Mouse (Mus musculus) stomach, embryonic 14.5 days (tissue): ENCODE results near the gene Slc8b1. TPM values are rescaled to one million over a fixed set of nuclear protein-coding genes. Genes with fewer than 3 reads are reported as not detected.

Experiments
- ATAC-seq: fragments of 200-750 bp; cut with Nextera tagmentation; 2 replicates; pipeline ENCODE4 v1.8.0; 2017; ENCODE audit warnings: low read depth, moderate TSS enrichment; ENCODE audit not compliant: insufficient number of reproducible peaks, insufficient read depth, low FRiP score
- H3K27ac ChIP-seq: fragments of 300-500 bp; sonication (generic); 2 replicates; pipeline ENCODE4 v1.5.1; 2014; ENCODE audit warnings: mild to moderate bottlenecking, low read length, moderate library complexity, mixed read lengths
- H3K27me3 ChIP-seq: fragments of 300-500 bp; sonication (generic); 2 replicates; pipeline ENCODE4 v1.6.1; 2014; ENCODE audit warnings: low read length, control low read depth, mixed read lengths; ENCODE audit not compliant: control insufficient read depth, insufficient read depth
- H3K36me3 ChIP-seq: fragments of 300-500 bp; sonication (generic); 2 replicates; pipeline ENCODE4 v1.6.1; 2014; ENCODE audit warnings: mild to moderate bottlenecking, control low read depth, low read length, moderate library complexity, mixed read lengths; ENCODE audit not compliant: control insufficient read depth, insufficient read depth
- H3K4me1 ChIP-seq: fragments of 300-500 bp; sonication (generic); 2 replicates; pipeline ENCODE4 v1.6.1; 2014; ENCODE audit warnings: low read length, control low read depth, mixed read lengths; ENCODE audit not compliant: control insufficient read depth, insufficient read depth
- H3K4me2 ChIP-seq: fragments of 300-500 bp; sonication (generic); replicated peaks from 2 replicates; pipeline ENCODE4 v1.6.1; 2014; ENCODE audit warnings: low read depth, low read length, control low read depth
- H3K4me3 ChIP-seq: fragments of 300-500 bp; sonication (generic); 2 replicates; pipeline ENCODE4 v1.5.1; 2014; ENCODE audit warnings: low read depth, low read length, control low read depth
- H3K9ac ChIP-seq: fragments of 300-500 bp; sonication (generic); replicated peaks from 2 replicates; pipeline ENCODE4 v1.6.1; 2014; ENCODE audit warnings: low read depth, mild to moderate bottlenecking, control low read depth, low read length, moderate library complexity, mixed read lengths
- H3K9me3 ChIP-seq: fragments of 300-500 bp; sonication (generic); 2 replicates; pipeline ENCODE4 v1.6.1; 2016; ENCODE audit warnings: low read depth, low read length, control low read depth; ENCODE audit not compliant: control insufficient read depth
- WGBS: fragments of 180-500 bp; shearing (Covaris S2); extraction: QIAGEN DNeasy Blood & Tissue Kit; methylation state at CpG from one replicate; pipeline ENCODE4 v1.1.7; 2014; 5-methylcytosine and 5-hydroxymethylcytosine counted together
- polyA plus RNA-seq: library from polyadenylated mRNA; unstranded; fragments of >200 nt; fragmentation: Nextera tagmentation; extraction: Ambion mirVana; gene quantifications from 2 replicates; pipeline ENCODE4 v1.2.1, GENCODE M21; 2014

Slc8b1 gene
- polyA plus RNA-seq, 1 experiment from 2014 or later = 5.4 TPM

DNA sequence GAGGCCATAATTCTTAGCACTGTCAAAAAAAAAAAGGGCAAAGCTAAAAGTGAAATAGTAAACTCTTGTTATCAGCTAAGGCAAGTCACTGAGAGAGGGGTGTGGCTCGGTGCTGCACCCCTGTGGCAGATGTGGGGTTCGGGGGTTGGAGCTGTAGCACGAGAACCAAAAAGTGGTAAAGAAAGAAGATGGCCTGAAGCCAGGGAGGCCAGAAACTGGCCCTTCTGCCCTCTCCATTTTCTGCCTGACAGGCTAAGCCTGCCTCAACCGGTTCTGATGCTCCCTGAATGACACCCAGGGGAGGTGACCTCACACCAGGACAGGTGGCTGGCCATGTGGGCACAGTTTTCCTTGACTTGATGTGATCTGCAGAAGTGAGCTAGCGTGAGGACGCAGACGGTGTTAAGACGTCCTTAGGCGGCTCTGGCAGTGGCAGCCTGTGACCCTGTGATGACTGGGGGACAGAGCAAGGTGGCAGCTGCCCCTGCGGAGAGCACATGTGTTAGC is 67.0 kb downstream of the Slc8b1 start:
- no peaks in the 10 kb centered on the region; the same call in 1 of the 2 replicates for H3K36me3 ChIP-seq
- H3K4me1 ChIP-seq = peaks cover 23% of the 10 kb centered on the region
- peak overlapping the region; percentile 77; the same call in 1 of the 2 replicates for H3K27ac ChIP-seq
- H3K27me3 ChIP-seq = no peaks in the 10 kb centered on the region
- H3K9ac ChIP-seq = no peak overlapping the region
- no peak overlapping the region for H3K4me3 ChIP-seq
- H3K4me2 ChIP-seq = 0 out of 2 replicates have a peak overlapping the region, but pooled peaks have one; percentile 12
- ATAC-seq = no peak
- no peaks in the 10 kb centered on the region for H3K9me3 ChIP-seq
- WGBS = 50% methylated on average over 10 of the region's 10 CpGs

DNA sequence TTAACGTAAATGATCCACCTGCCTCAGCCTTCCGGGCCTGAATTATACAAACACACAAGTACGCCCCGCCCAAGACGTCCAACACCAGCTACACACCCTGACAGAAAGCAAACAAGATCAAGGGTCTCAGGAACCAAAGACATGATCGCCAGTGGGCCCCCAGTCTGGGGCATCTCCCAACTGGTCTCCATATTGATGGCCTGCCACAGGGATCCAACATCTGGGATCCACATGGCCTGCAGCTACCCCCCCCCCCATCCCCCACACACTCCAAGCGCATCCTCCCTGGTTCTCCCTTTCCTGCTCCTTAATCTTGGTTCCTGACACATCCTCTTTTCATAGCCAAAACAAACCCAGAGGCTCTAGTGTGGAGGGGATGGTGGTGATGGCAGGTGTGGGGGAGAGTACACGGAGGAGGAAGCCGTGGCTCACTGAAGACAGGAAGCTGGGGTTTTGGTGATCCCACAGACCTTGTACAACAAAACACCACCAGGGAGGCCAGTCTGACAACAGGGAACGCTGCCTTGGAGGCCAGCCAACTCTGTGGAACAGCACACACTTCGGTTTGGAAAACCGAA is 67.6 kb downstream of the Slc8b1 start:
- WGBS = 26% methylated on average over 12 of the region's 12 CpGs
- no peak overlapping the region for H3K4me3 ChIP-seq
- peak overlapping the region; percentile 12; the same call in 1 of the 2 replicates for H3K4me2 ChIP-seq
- peaks cover 23% of the 10 kb centered on the region for H3K4me1 ChIP-seq
- peak; percentile 8; the same call in 1 of the 2 replicates for ATAC-seq
- no peak overlapping the region for H3K9ac ChIP-seq
- H3K36me3 ChIP-seq = no peaks in the 10 kb centered on the region; the same call in 1 of the 2 replicates
- no peaks in the 10 kb centered on the region for H3K9me3 ChIP-seq
- no peaks in the 10 kb centered on the region for H3K27me3 ChIP-seq
- H3K27ac ChIP-seq = peak overlapping the region; percentile 77; the same call in 1 of the 2 replicates

DNA sequence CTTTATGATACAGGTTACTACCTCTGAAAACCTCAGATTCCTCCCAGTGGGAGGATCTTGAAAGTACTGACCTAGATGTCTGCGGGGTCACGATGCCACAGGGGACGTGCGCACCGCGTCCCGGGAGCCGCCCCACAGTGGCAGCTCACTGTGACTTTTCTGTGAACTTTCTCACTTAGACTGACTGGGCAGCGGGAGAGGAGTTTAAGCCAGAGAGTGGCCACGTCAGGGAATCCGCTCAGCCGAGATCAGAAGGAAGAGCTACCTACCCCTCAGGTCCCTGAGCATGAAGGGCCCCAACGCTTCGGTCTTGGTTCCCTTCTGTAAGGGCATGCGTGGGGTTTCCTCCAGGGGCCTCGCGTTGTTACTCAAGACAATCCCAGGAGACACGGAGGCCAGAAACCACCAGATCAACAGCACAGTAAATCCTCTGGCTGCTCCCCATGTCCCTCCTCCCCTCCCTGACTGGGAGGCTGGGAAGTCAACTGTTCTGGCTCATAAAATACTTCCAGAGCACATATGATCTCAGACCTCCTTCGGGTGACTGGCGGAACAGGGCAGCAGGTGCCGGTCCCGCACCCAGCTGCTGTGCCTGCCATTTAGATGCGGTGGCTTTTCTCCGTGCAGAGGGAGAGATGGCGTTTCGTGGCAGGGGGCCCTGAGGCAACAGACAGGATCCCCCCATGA is 68.4 kb downstream of the Slc8b1 start:
- H3K27me3 ChIP-seq = no peaks in the 10 kb centered on the region
- no peak for ATAC-seq
- H3K36me3 ChIP-seq = no peaks in the 10 kb centered on the region; the same call in 1 of the 2 replicates
- peaks cover 23% of the 10 kb centered on the region for H3K4me1 ChIP-seq
- H3K9ac ChIP-seq = no peak overlapping the region
- no peaks in the 10 kb centered on the region for H3K9me3 ChIP-seq
- WGBS = 49% methylated on average over 26 of the region's 26 CpGs
- peak overlapping the region; percentile 77 for H3K27ac ChIP-seq
- no peak overlapping the region for H3K4me3 ChIP-seq
- peak overlapping the region; percentile 12; the same call in 1 of the 2 replicates for H3K4me2 ChIP-seq

DNA sequence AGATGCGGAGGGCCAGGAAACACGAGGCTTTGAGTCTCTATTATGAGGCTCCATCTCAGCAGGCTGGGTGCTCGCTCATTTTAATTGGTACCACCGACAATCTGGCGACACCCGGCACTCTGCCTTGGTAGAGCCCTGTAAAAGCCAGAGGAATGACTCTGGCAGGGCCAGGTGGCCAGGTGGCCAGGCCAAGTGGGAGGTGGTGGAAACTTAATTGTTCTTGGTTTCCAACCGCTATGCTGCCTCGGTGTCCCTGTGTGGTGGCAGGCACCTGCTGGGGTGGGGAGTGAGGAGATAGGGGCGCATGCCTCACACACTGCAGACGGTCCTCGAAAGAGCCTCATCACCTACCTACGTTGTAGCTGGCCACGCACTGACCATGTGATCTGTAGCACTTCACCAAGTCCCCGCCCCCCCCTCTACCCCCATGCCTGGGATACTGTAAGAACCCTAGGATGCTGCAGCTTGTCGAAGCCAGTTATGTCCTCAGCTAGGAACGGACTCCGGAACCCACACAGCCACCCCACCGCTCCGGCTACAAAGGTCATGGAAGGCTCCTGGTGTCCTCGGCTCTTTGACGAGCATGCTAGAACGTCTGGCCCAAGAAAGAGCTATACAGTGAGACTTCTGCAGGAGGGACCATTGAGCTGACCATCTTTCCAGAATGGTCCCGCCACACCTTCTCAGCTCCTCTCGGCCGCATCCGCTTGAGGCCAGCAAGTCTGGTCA is 69.1 kb downstream of the Slc8b1 start:
- no peaks in the 10 kb centered on the region for H3K9me3 ChIP-seq
- H3K36me3 ChIP-seq = no peaks in the 10 kb centered on the region; the same call in 1 of the 2 replicates
- H3K27me3 ChIP-seq = no peaks in the 10 kb centered on the region
- ATAC-seq = no peak
- no peak overlapping the region for H3K9ac ChIP-seq
- H3K4me1 ChIP-seq = peaks cover 23% of the 10 kb centered on the region
- no peak overlapping the region for H3K4me2 ChIP-seq
- H3K27ac ChIP-seq = no peak overlapping the region
- WGBS = 89% methylated on average over 26 of the region's 26 CpGs
- no peak overlapping the region for H3K4me3 ChIP-seq

DNA sequence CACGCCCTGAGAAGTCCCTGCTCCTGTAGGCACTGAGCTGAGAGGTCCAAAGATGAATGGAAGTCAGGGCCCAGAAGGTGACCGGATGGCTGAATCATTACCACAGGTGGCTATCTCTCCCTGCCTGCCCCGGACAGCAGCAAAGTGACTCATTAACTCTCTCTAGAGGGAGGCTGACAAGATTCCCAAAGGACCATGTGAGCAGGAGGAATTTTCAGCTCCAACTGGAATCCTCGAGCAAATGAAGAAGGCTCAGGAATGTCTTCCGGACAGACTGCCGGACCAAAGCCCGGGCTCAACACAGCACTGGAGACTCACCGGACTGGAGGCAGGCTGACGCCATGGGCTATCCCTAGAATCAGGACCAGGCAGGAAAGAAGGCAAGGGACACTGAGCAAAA is 71.0 kb downstream of the Slc8b1 start:
- no peak overlapping the region for H3K9ac ChIP-seq
- H3K4me2 ChIP-seq = no peak overlapping the region
- no peaks in the 10 kb centered on the region; the same call in 1 of the 2 replicates for H3K36me3 ChIP-seq
- H3K27me3 ChIP-seq = no peaks in the 10 kb centered on the region
- H3K27ac ChIP-seq = no peak overlapping the region
- no peak for ATAC-seq
- 72% methylated on average over 9 of the region's 9 CpGs for WGBS
- peaks cover 27% of the 10 kb centered on the region for H3K4me1 ChIP-seq
- no peak overlapping the region for H3K4me3 ChIP-seq
- H3K9me3 ChIP-seq = no peaks in the 10 kb centered on the region

DNA sequence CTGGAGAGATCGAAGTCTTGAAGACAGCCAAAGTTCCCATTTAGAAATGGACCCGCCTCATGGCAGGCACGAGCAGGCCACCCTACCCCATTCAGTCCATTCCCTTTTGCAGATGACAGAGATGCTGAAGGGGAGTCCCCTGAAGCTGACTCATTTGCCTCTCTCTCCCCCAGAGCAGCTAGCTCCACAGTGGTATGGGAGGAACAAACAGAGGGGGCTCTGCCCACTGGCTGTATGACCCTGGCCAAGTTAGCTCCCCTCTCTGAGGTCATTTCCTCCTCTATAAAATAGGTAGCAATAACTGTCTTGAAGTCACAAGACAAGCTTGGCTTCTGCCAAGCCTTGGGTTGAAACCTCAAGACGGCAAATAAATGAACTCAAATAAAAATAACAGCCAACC is 72.5 kb downstream of the Slc8b1 start:
- Histone ChIP-seq H3K4me1 (peaks cover 30% of the 10 kb centered on the region), H3K36me3 (no peaks in the 10 kb centered on the region; the same call in 1 of the 2 replicates), H3K9ac (no peak overlapping the region), H3K27ac (no peak overlapping the region), H3K4me2 (no peak overlapping the region), H3K9me3 (no peaks in the 10 kb centered on the region), H3K27me3 (no peaks in the 10 kb centered on the region), H3K4me3 (no peak overlapping the region)
- WGBS = 96% methylated on average over 4 of the region's 4 CpGs
- ATAC-seq = no peak

Other genes with a start within 250 kb of the Slc8b1 start
- gene Lhx5, start 79.5 kb upstream of the Slc8b1 start, polyA plus RNA-seq = 0.35 TPM in 1 of 2 replicates, not detected in the other
- 5.7 and 5.8 TPM in 2 replicates for gene Sdsl, start 38.4 kb upstream of the Slc8b1 start, polyA plus RNA-seq
- not detected in 2 replicates for gene Sds, start 34.6 kb upstream of the Slc8b1 start, polyA plus RNA-seq
- gene Plbd2, start 7.5 kb upstream of the Slc8b1 start, polyA plus RNA-seq = 39.6 and 40.2 TPM in 2 replicates
- 24.0 and 26.5 TPM in 2 replicates for gene Tpcn1, start 77.5 kb downstream of the Slc8b1 start, polyA plus RNA-seq
- 0.54 and 0.78 TPM in 2 replicates for gene Iqcd, start 77.8 kb downstream of the Slc8b1 start, polyA plus RNA-seq
- gene Rita1, start 101.4 kb downstream of the Slc8b1 start, polyA plus RNA-seq = 8.4 and 9.0 TPM in 2 replicates
- gene Ddx54, start 101.6 kb downstream of the Slc8b1 start, polyA plus RNA-seq = 27.1 and 30.7 TPM in 2 replicates
- not detected in 2 replicates for gene Cfap73, start 123.1 kb downstream of the Slc8b1 start, polyA plus RNA-seq
- 0.07 and 0.18 TPM in 2 replicates for gene Rasal1, start 137.6 kb downstream of the Slc8b1 start, polyA plus RNA-seq
- 5.2 and 5.9 TPM in 2 replicates for gene Dtx1, start 200.8 kb downstream of the Slc8b1 start, polyA plus RNA-seq
- gene Oas2, start 238.7 kb downstream of the Slc8b1 start, polyA plus RNA-seq = 0.58 and 0.70 TPM in 2 replicates